Mouse (Mus musculus) olfactory bulb, adult 2 months (tissue): ENCODE data around the gene Dscam.

ENCODE experiments used
- CTCF ChIP-seq: fragments of 200-500 bp; IDR thresholded peaks from 2 replicates; pipeline ENCODE4 v1.5.1; 2012; ENCODE audit warnings: low read depth, mild to moderate bottlenecking, low read length, moderate library complexity; ENCODE audit not compliant: insufficient read depth
- POLR2A ChIP-seq: fragments of 200-500 bp; IDR thresholded peaks from 2 replicates; pipeline ENCODE4 v1.6.1; 2012; ENCODE audit warnings: mild to moderate bottlenecking, low read depth, low read length, moderate library complexity; ENCODE audit not compliant: insufficient read depth

GRCm38 (mm10) chr16:97060276-97060675, 110.3 kb downstream of the Dscam start:
- no peak for TF ChIP-seq CTCF
- no peak for TF ChIP-seq POLR2A
